Mouse (Mus musculus) brain, adult 2 months (tissue): ENCODE measurements around the gene Pnpla3.
A peak's percentile ranks its signal among the peaks of the same experiment; 100 is the strongest.

Experiments used
- DNase-seq: peaks from one replicate; pipeline ENCODE4 v3.0.0; 2011; ENCODE audit warnings: low read depth, low spot score

Gene Pnpla3

GRCm38 (mm10) chr15:84217969-84218782 lies 50.5 kb downstream of the Pnpla3 start:
- DNase-seq, result no peak

GRCm38 (mm10) chr15:84218783-84219271 lies 51.2 kb downstream of the Pnpla3 start:
- DNase-seq, result no peak

- no peak for DNase-seq
These were observed 53.9 kb downstream of the Pnpla3 start for GRCm38 (mm10) chr15:84221539-84221938.

- peak; percentile 72 for DNase-seq
These were observed 55.8 kb downstream of the Pnpla3 start for GRCm38 (mm10) chr15:84223423-84223822.

GRCm38 (mm10) chr15:84224779-84225178 lies 57.1 kb downstream of the Pnpla3 start:
- peak; percentile 61 for DNase-seq

GRCm38 (mm10) chr15:84226918-84227317 lies 59.3 kb downstream of the Pnpla3 start:
- DNase-seq, result no peak

- no peak for DNase-seq
These were observed 63.0 kb downstream of the Pnpla3 start for GRCm38 (mm10) chr15:84230661-84231060.

- peak; percentile 89 for DNase-seq
These were observed 63.6 kb downstream of the Pnpla3 start for GRCm38 (mm10) chr15:84231113-84231712.

GRCm38 (mm10) chr15:84231721-84232561 lies 64.3 kb downstream of the Pnpla3 start, which contains the start of gene Parvb:
Gene Parvb (plus strand): TSS chr15:84232043.
- peak; percentile 82 for DNase-seq

- no peak for DNase-seq
These were observed 65.0 kb downstream of the Pnpla3 start for GRCm38 (mm10) chr15:84232609-84233008.

GRCm38 (mm10) chr15:84234794-84235581 lies 67.4 kb downstream of the Pnpla3 start:
- no peak for DNase-seq

- no peak for DNase-seq
These were observed 68.0 kb downstream of the Pnpla3 start for GRCm38 (mm10) chr15:84235646-84236045.
